Mouse (Mus musculus) gonadal fat pad, adult 2 months (tissue): ENCODE measurements around the gene Pigm. TPM values are rescaled to one million over a fixed set of nuclear protein-coding genes. Genes with fewer than 3 reads are reported as not detected.

Source experiments
- DNase-seq: peaks from one replicate; pipeline ENCODE4 v3.0.0-alpha.2; 2012; ENCODE audit warnings: low read depth
- polyA plus RNA-seq: library from polyadenylated mRNA; depleted of rRNA; stranded (reverse); fragments of >200 nt; gene quantifications from 2 replicates; pipeline ENCODE4 v1.2.3, GENCODE M21; 2012; rRNA removed

The Pigm gene
- polyA plus RNA-seq = 6.6 and 8.0 TPM in 2 replicates

- DNase-seq = peak; percentile 92
Measured at GRCm38 (mm10) chr1:172376198-172376667, at the start of gene Pigm. Gene Pigm (plus strand): TSS chr1:172376546.

GRCm38 (mm10) chr1:172326684-172327083 is 49.7 kb upstream of the Pigm start:
- DNase-seq = no peak

GRCm38 (mm10) chr1:172327206-172328001 is 48.9 kb upstream of the Pigm start:
- no peak for DNase-seq

- DNase-seq = no peak
Measured at GRCm38 (mm10) chr1:172328041-172328440, 48.3 kb upstream of the Pigm start.

GRCm38 (mm10) chr1:172328461-172328860 is 47.9 kb upstream of the Pigm start:
- no peak for DNase-seq

- DNase-seq = no peak
Measured at GRCm38 (mm10) chr1:172329131-172329530, 47.2 kb upstream of the Pigm start, which contains the start of gene Kcnj9. Gene Kcnj9 (minus strand): TSS chr1:172329318.

- no peak for DNase-seq
Measured at GRCm38 (mm10) chr1:172329616-172330015, 46.7 kb upstream of the Pigm start.

GRCm38 (mm10) chr1:172331422-172331947 is 44.9 kb upstream of the Pigm start:
- no peak for DNase-seq

- DNase-seq = no peak
Measured at GRCm38 (mm10) chr1:172332925-172333324, 43.4 kb upstream of the Pigm start.

- DNase-seq = no peak
Measured at GRCm38 (mm10) chr1:172333512-172333911, 42.8 kb upstream of the Pigm start.

GRCm38 (mm10) chr1:172335804-172336203 is 40.5 kb upstream of the Pigm start:
- no peak for DNase-seq

GRCm38 (mm10) chr1:172337411-172338185 is 38.7 kb upstream of the Pigm start:
- no peak for DNase-seq

- no peak for DNase-seq
Measured at GRCm38 (mm10) chr1:172340729-172341321, 35.5 kb upstream of the Pigm start, which contains the start of gene Kcnj10. Gene Kcnj10 (plus strand): TSS chr1:172341210.

GRCm38 (mm10) chr1:172341386-172341785 is 35.0 kb upstream of the Pigm start:
- no peak for DNase-seq

GRCm38 (mm10) chr1:172342729-172343128 is 33.6 kb upstream of the Pigm start:
- DNase-seq = no peak

GRCm38 (mm10) chr1:172343914-172344313 is 32.4 kb upstream of the Pigm start:
- no peak for DNase-seq

GRCm38 (mm10) chr1:172344820-172345219 is 31.5 kb upstream of the Pigm start:
- no peak for DNase-seq

- no peak for DNase-seq
Measured at GRCm38 (mm10) chr1:172346707-172347106, 29.6 kb upstream of the Pigm start.

- DNase-seq = no peak
Measured at GRCm38 (mm10) chr1:172347382-172347781, 29.0 kb upstream of the Pigm start.

GRCm38 (mm10) chr1:172349504-172349903 is 26.8 kb upstream of the Pigm start:
- no peak for DNase-seq

GRCm38 (mm10) chr1:172349916-172350812 is 26.2 kb upstream of the Pigm start:
- no peak for DNase-seq
